Mouse (Mus musculus) ES-E14 (cell line): ENCODE measurements at regions not wholly inside any gene's neighbourhood (a gene's known extent, or its start where the extent isn't known, plus 50 kb on each side); places are given as distances from the start of the nearest gene placed in this dataset.
A peak's percentile ranks its signal among the peaks of the same experiment; 100 is the strongest.

Experiments
- DNase-seq: peaks from one replicate; pipeline ENCODE4 v3.0.0-alpha.2; 2013; ENCODE audit warnings: low read depth, low spot score
- H3K27ac ChIP-seq: 2 replicates; pipeline ENCODE4 v1.5.1; 2012; ENCODE audit warnings: low read depth, mild to moderate bottlenecking, low read length, moderate library complexity, mixed read lengths; ENCODE audit not compliant: poor library complexity, insufficient read depth, severe bottlenecking
- H3K36me3 ChIP-seq: 2 replicates; pipeline ENCODE4 v1.6.1; 2012; ENCODE audit warnings: mild to moderate bottlenecking, low read length, moderate library complexity, mixed read lengths; ENCODE audit not compliant: control insufficient read depth, poor library complexity, insufficient read depth, severe bottlenecking
- H3K4me1 ChIP-seq, 2 experiments: fragments of 150-350 bp in 1 of 2; sonication (generic) in 1 of 2; 2 replicates each; pipeline ENCODE4 v1.6.1; 2012; ENCODE audit warnings: low read length in 2 of 2, mild to moderate bottlenecking in 1 of 2, mixed read lengths in 1 of 2; ENCODE audit not compliant: control insufficient read depth in 2 of 2, insufficient read depth in 2 of 2, poor library complexity in 1 of 2
- H3K4me3 ChIP-seq, 2 experiments: fragments of 150-350 bp in 1 of 2; sonication (generic) in 1 of 2; 2 replicates each; pipeline ENCODE4 v1.5.1; 2012; ENCODE audit warnings: low read length in 2 of 2, low read depth in 1 of 2, mild to moderate bottlenecking in 1 of 2, mixed read lengths in 1 of 2; ENCODE audit not compliant: insufficient read depth in 1 of 2, poor library complexity in 1 of 2, severe bottlenecking in 1 of 2
- H3K9ac ChIP-seq: 2 replicates; pipeline ENCODE4 v1.6.1; 2012; ENCODE audit warnings: low read depth, mild to moderate bottlenecking, low read length, mixed read lengths; ENCODE audit not compliant: poor library complexity, insufficient read depth, severe bottlenecking
- H3K9me3 ChIP-seq: fragments of 150-350 bp; sonication (generic); 2 replicates; pipeline ENCODE4 v1.6.1; 2012; ENCODE audit warnings: low read depth, mild to moderate bottlenecking, low read length; ENCODE audit not compliant: control insufficient read depth, insufficient read depth
- CHD2 ChIP-seq: IDR thresholded peaks from 2 replicates; pipeline ENCODE4 v1.6.1; 2014; ENCODE audit warnings: mild to moderate bottlenecking, low read depth, low read length, inconsistent platforms
- HCFC1 ChIP-seq: IDR thresholded peaks from 2 replicates; pipeline ENCODE4 v1.6.1; 2012; ENCODE audit warnings: low read length, inconsistent platforms, borderline replicate concordance; ENCODE audit not compliant: insufficient read depth
- MAFK ChIP-seq: IDR thresholded peaks from 2 replicates; pipeline ENCODE4 v1.6.1; 2014; ENCODE audit warnings: mild to moderate bottlenecking, low read depth, low read length, inconsistent platforms; ENCODE audit not compliant: insufficient read depth
- ZC3H11A ChIP-seq: IDR thresholded peaks from 2 replicates; pipeline ENCODE4 v1.6.1; 2012; ENCODE audit warnings: low read depth, mild to moderate bottlenecking, inconsistent platforms, low read length, borderline replicate concordance
- ZNF384 ChIP-seq: IDR thresholded peaks from 2 replicates; pipeline ENCODE4 v1.6.1; 2012; ENCODE audit warnings: low read depth, low read length, inconsistent platforms
- in situ Hi-C, 2 experiments: fragments of 600-800 bp; cut with MboI; formaldehyde crosslinking; loops; one replicate each; pipeline ENCODE4 v1.15.1; 2025; ENCODE audit warnings: low sequenced_read_pairs in 2 of 2, inconsistent platforms in 1 of 2; ENCODE audit not compliant: unreplicated experiment in 2 of 2

GRCm38 (mm10) chr10:53852091-53852490 is 101.2 kb upstream of the Fam184a start:
- no peaks in the 10 kb centered on the region for H3K36me3 ChIP-seq
- TF ChIP-seq CHD2, result no peak
- no peak for TF ChIP-seq MAFK
- TF ChIP-seq ZNF384, result no peak
- TF ChIP-seq ZC3H11A, result no peak
- no peak for TF ChIP-seq HCFC1
- H3K4me3 ChIP-seq, result no peak overlapping the region
- DNase-seq, result no peak
- in situ Hi-C loops, result no loop called here
- no peak overlapping the region for H3K27ac ChIP-seq
- H3K9ac ChIP-seq, result no peak overlapping the region
- no peaks in the 10 kb centered on the region for H3K9me3 ChIP-seq
- no peaks in the 10 kb centered on the region for H3K4me1 ChIP-seq

- TF ChIP-seq ZC3H11A (no peak), MAFK (no peak), CHD2 (no peak), HCFC1 (no peak), ZNF384 (no peak)
- H3K9ac ChIP-seq, result no peak overlapping the region
- no peak for DNase-seq
- H3K4me1 ChIP-seq, result no peaks in the 10 kb centered on the region
- H3K36me3 ChIP-seq, result no peaks in the 10 kb centered on the region
- H3K27ac ChIP-seq, result no peak overlapping the region
- no peak overlapping the region for H3K4me3 ChIP-seq
- no peaks in the 10 kb centered on the region for H3K9me3 ChIP-seq
- in situ Hi-C loops, result no loop called here
These were observed 99.6 kb upstream of the Fam184a start for GRCm38 (mm10) chr10:53850568-53850967.

- no peak for TF ChIP-seq ZNF384
- no peak for TF ChIP-seq MAFK
- no peak for TF ChIP-seq CHD2
- TF ChIP-seq ZC3H11A, result no peak
- TF ChIP-seq HCFC1, result no peak
- Histone ChIP-seq H3K9me3 (no peaks in the 10 kb centered on the region), H3K36me3 (no peaks in the 10 kb centered on the region), H3K4me3 (no peak overlapping the region), H3K27ac (no peak overlapping the region), H3K9ac (no peak overlapping the region), H3K4me1 (no peaks in the 10 kb centered on the region)
- no peak for DNase-seq
- in situ Hi-C loops, result no loop called here
These were observed 62.3 kb upstream of the Fam184a start for GRCm38 (mm10) chr10:53813244-53813620.

- Histone ChIP-seq H3K9ac (no peak overlapping the region), H3K9me3 (no peaks in the 10 kb centered on the region), H3K4me3 (no peak overlapping the region), H3K27ac (no peak overlapping the region), H3K36me3 (no peaks in the 10 kb centered on the region), H3K4me1 (no peaks in the 10 kb centered on the region)
- in situ Hi-C loops, result no loop called here
- TF ChIP-seq HCFC1, result no peak
- TF ChIP-seq CHD2, result no peak
- TF ChIP-seq ZC3H11A, result no peak; the same call in 1 of the 2 replicates
- TF ChIP-seq MAFK, result no peak
- no peak for TF ChIP-seq ZNF384
- peak; percentile 13 for DNase-seq
These were observed 61.8 kb upstream of the Fam184a start for GRCm38 (mm10) chr10:53812597-53813243.
